Mouse (Mus musculus): ENCODE measurements around the gene Clstn2. TPM values are rescaled to one million over a fixed set of nuclear protein-coding genes. Genes with fewer than 3 reads are reported as not detected.

The Clstn2 gene
- polyA plus RNA-seq, 1 experiment from 2014 or later = 13.7 TPM

GRCm38 (mm10) chr9:97471014-97471591 is 561.9 kb downstream of the Clstn2 start:
- H3K27me3 ChIP-seq (replicated peaks) = no peaks in the 10 kb centered on the region
- peak; percentile 37 for ATAC-seq (ENCODE audit: low FRiP score, low read depth)
- H3K4me1 ChIP-seq = no peaks in the 10 kb centered on the region
- no peak overlapping the region for H3K27ac ChIP-seq
- no peak overlapping the region for H3K4me3 ChIP-seq
- WGBS = 63% methylated on average over 7 of the region's 7 CpGs
- no peak overlapping the region for H3K4me2 ChIP-seq (replicated peaks)
- no peak overlapping the region for H3K9ac ChIP-seq
- H3K36me3 ChIP-seq = no peaks in the 10 kb centered on the region
- H3K9me3 ChIP-seq = no peaks in the 10 kb centered on the region

GRCm38 (mm10) chr9:97460452-97460851 is 572.5 kb downstream of the Clstn2 start:
- Histone ChIP-seq H3K36me3 (no peaks in the 10 kb centered on the region), H3K4me3 (no peak overlapping the region), H3K4me2 (replicated peaks) (no peak overlapping the region), H3K27me3 (replicated peaks) (no peaks in the 10 kb centered on the region), H3K9ac (no peak overlapping the region), H3K27ac (no peak overlapping the region), H3K4me1 (no peaks in the 10 kb centered on the region), H3K9me3 (no peaks in the 10 kb centered on the region)
- 76% methylated on average over 6 of the region's 6 CpGs for WGBS
- no peak for ATAC-seq (ENCODE audit: low FRiP score, low read depth)

GRCm38 (mm10) chr9:97459745-97460144 is 573.2 kb downstream of the Clstn2 start:
- H3K9me3 ChIP-seq = no peaks in the 10 kb centered on the region
- no peaks in the 10 kb centered on the region for H3K4me1 ChIP-seq
- no peaks in the 10 kb centered on the region for H3K36me3 ChIP-seq
- no peak overlapping the region for H3K4me3 ChIP-seq
- H3K4me2 ChIP-seq (replicated peaks) = no peak overlapping the region
- WGBS = 76% methylated on average over 4 of the region's 4 CpGs
- ATAC-seq (ENCODE audit: low FRiP score, low read depth) = no peak
- H3K9ac ChIP-seq = no peak overlapping the region
- H3K27me3 ChIP-seq (replicated peaks) = no peaks in the 10 kb centered on the region
- no peak overlapping the region for H3K27ac ChIP-seq

DNA sequence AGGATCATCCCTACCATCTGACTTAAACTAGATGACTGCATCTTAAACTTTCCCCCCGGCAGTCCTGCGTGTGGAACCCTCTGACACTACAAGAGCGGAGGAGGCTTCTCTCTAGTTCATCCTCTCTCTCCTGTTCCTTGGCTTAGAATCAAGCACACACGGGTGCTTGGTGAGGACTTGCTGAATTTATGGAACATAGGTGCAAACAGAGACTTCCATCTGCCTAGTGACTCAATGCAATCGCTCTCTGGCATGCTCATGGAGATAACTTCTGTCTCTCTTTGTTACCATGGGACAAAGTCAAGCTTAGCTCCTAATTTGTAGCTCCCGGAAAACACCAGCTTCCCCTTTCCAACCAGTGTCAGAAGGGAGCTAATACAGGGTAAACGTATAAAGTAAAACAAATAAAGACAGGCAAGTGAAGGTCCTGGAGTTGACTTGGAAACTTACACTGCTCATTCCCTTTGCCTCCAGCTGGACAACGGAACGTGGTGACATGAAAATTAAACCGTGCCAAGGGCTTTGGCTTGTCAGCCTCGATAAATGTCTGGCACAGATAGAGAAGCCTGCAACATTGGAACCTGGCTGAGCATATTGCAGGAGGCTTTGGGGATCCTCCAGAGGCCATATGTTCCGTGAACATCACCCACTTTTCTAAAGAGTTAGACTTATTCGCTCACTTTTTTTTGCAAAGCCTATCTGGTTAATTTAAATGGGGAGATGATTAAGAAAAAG is 583.5 kb downstream of the Clstn2 start:
- ATAC-seq (ENCODE audit: low FRiP score, low read depth) = no peak
- no peak overlapping the region for H3K4me2 ChIP-seq (replicated peaks)
- H3K4me3 ChIP-seq = no peak overlapping the region
- H3K4me1 ChIP-seq = no peaks in the 10 kb centered on the region
- H3K36me3 ChIP-seq = no peaks in the 10 kb centered on the region
- H3K9me3 ChIP-seq = no peaks in the 10 kb centered on the region
- no peak overlapping the region for H3K9ac ChIP-seq
- H3K27ac ChIP-seq = no peak overlapping the region
- 90% methylated on average over 13 of the region's 13 CpGs for WGBS
- H3K27me3 ChIP-seq (replicated peaks) = no peaks in the 10 kb centered on the region

DNA sequence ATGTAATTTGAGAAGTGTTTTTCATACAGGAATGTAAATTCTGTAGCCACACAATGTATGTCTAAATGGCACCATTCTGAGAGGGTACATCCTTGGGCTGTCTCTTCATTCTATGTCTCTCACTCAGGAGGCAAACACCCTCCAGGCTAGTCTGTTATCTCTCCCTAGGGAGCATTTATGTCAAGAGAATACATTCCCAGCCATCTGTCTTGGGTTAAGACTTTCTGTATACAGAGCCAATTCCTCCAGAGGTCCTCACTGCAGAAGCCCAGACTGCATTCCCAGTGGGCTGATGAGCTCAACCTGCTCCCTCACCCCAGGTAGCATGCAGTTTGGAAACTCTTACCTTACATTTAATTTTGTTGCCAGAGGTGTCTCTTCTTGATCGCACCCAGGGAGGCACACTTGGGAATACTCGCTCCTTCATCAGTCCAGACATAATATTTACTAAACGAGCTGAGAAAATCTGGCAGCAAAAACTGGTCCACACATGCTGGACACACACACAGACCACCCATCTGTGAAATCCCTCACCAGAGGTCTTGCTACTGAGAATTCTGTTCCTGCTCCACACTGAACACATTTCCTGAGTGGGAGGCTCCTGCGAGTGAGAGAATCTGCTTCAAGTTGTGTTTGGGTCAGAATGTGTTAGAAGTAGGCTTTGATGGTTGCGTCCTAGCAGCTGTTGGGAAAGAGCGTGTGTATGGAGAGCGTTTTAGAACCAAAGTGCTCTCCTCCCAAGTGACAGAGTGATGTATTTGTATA is 592.9 kb downstream of the Clstn2 start:
- WGBS = 65% methylated on average over 7 of the region's 7 CpGs

GRCm38 (mm10) chr9:97434666-97435065 is 598.3 kb downstream of the Clstn2 start:
- Histone ChIP-seq H3K27ac (no peak overlapping the region), H3K4me1 (no peaks in the 10 kb centered on the region), H3K36me3 (no peaks in the 10 kb centered on the region), H3K27me3 (replicated peaks) (no peaks in the 10 kb centered on the region), H3K4me3 (no peak overlapping the region), H3K9me3 (no peaks in the 10 kb centered on the region; the same call in 1 of the 2 replicates), H3K9ac (no peak overlapping the region), H3K4me2 (replicated peaks) (no peak overlapping the region)
- no peak for ATAC-seq (ENCODE audit: low FRiP score, low read depth)
- 55% methylated on average over 3 of the region's 3 CpGs for WGBS

More for the DNA sequence above, 592.9 kb downstream of the Clstn2 start:
- H3K9ac ChIP-seq = no peak overlapping the region
- no peaks in the 10 kb centered on the region for H3K36me3 ChIP-seq
- no peak overlapping the region for H3K27ac ChIP-seq
- H3K4me2 ChIP-seq (replicated peaks) = no peak overlapping the region
- no peaks in the 10 kb centered on the region for H3K27me3 ChIP-seq (replicated peaks)
- no peak overlapping the region for H3K4me3 ChIP-seq
- ATAC-seq (ENCODE audit: low FRiP score, low read depth) = no peak
- no peaks in the 10 kb centered on the region for H3K4me1 ChIP-seq
- no peaks in the 10 kb centered on the region for H3K9me3 ChIP-seq

DNA sequence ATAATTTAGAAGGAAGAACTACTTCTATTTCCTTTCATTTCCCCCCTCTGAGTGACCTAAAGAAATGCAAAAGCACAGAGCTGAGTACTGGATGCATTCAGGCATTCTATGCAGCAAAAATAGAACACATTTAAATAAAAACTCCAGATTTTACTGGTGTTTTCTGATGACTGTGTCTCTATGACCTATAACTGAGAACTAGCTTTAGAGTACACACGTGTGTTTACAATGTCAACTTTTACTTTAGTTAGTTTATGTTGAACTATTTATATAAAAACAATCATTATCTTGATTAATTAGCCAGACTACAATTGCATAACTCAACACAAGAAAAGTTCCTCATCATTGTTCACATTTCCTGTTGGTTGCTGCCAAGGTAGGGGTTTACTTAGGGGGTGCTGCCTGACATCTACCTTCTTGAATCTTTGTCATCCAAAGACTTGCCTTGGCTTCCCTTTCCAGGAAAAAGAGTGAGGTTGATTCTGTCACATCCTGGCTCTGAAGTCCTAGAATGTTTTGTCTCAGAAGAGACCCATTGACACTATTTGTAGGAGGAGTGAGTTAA is 603.0 kb downstream of the Clstn2 start:
- Histone ChIP-seq H3K4me2 (replicated peaks) (no peak overlapping the region), H3K9ac (no peak overlapping the region), H3K4me3 (no peak overlapping the region), H3K4me1 (no peaks in the 10 kb centered on the region), H3K9me3 (no peaks in the 10 kb centered on the region; the same call in 1 of the 2 replicates), H3K27ac (no peak overlapping the region), H3K36me3 (no peaks in the 10 kb centered on the region), H3K27me3 (replicated peaks) (no peaks in the 10 kb centered on the region)
- WGBS = 98% methylated on average over 1 of the region's 1 CpGs
- ATAC-seq (ENCODE audit: low FRiP score, low read depth) = no peak

GRCm38 (mm10) chr9:97428127-97428526 is 604.9 kb downstream of the Clstn2 start:
- no peak overlapping the region for H3K4me2 ChIP-seq (replicated peaks)
- H3K9ac ChIP-seq = no peak overlapping the region
- H3K36me3 ChIP-seq = no peaks in the 10 kb centered on the region
- no peaks in the 10 kb centered on the region; the same call in 1 of the 2 replicates for H3K9me3 ChIP-seq
- no peak for ATAC-seq (ENCODE audit: low FRiP score, low read depth)
- no peaks in the 10 kb centered on the region for H3K27me3 ChIP-seq (replicated peaks)
- no peaks in the 10 kb centered on the region for H3K4me1 ChIP-seq
- H3K4me3 ChIP-seq = no peak overlapping the region
- 87% methylated on average over 7 of the region's 7 CpGs for WGBS
- no peak overlapping the region for H3K27ac ChIP-seq

DNA sequence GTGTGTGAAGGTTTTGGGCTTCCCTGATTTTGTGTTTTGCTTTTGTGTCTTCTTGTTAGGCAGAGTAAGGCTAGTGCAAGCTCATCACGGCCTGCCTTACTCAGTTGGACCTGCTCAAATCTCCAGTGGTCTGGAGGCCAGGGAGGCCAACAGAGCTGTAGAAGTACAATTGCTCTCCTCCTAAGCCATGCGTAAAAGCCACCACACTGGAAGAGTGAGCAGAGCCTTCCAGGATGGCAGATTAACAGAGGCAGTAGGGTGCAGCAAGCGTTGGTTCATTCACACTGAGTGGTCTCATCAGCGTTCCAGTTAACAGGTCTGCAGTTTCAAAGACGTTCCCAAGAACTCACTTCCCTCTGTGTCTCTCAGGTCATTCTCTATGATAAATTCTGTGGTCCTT is 612.1 kb downstream of the Clstn2 start:
- no peak overlapping the region for H3K4me3 ChIP-seq
- no peaks in the 10 kb centered on the region for H3K27me3 ChIP-seq (replicated peaks)
- no peak for ATAC-seq (ENCODE audit: low FRiP score, low read depth)
- H3K4me2 ChIP-seq (replicated peaks) = no peak overlapping the region
- 56% methylated on average over 5 of the region's 5 CpGs for WGBS
- H3K36me3 ChIP-seq = no peaks in the 10 kb centered on the region
- no peaks in the 10 kb centered on the region for H3K9me3 ChIP-seq
- no peaks in the 10 kb centered on the region for H3K4me1 ChIP-seq
- no peak overlapping the region for H3K27ac ChIP-seq
- no peak overlapping the region for H3K9ac ChIP-seq

DNA sequence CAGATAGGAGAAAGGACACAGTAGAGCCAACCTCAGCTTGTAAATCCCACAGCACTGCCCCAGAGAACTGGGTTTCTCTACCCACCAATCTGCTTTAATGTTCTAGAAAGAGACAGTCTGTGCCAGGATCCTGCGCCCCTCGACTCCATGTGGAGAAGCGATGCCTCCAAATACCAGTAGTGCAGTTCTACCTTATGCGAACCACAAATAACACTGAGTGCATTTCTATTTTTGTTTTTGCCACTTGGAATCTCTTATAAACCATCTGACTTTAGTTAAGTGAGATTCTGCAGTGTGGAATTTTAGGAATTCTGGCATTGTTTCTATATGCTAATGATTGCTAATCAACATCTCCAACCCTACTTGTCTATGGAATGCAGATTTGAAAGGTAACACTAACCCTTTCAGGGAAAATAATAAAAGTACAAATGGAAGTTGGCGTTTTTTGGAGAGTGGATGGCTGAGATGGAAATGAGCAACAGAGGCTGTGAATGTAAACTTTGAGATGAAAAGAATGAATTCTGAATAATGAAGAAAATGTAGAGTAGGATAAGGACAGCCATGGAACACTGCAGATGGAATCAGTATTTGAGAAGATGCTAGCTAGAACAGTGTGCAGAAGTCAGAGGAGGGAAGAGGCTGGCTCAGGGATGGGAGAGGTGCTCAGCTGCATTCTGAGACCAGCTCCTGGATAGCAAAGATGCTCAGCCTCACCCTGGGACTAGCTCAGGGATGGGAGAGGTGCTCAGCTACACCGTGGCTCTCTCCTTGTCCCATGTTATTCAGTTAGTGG is 617.9 kb downstream of the Clstn2 start:
- no peaks in the 10 kb centered on the region for H3K9me3 ChIP-seq
- H3K36me3 ChIP-seq = no peaks in the 10 kb centered on the region
- no peak overlapping the region for H3K27ac ChIP-seq
- H3K27me3 ChIP-seq (replicated peaks) = no peaks in the 10 kb centered on the region
- no peaks in the 10 kb centered on the region for H3K4me1 ChIP-seq
- H3K4me2 ChIP-seq (replicated peaks) = no peak overlapping the region
- no peak overlapping the region for H3K9ac ChIP-seq
- WGBS = 82% methylated on average over 6 of the region's 6 CpGs
- ATAC-seq (ENCODE audit: low FRiP score, low read depth) = no peak
- no peak overlapping the region for H3K4me3 ChIP-seq

DNA sequence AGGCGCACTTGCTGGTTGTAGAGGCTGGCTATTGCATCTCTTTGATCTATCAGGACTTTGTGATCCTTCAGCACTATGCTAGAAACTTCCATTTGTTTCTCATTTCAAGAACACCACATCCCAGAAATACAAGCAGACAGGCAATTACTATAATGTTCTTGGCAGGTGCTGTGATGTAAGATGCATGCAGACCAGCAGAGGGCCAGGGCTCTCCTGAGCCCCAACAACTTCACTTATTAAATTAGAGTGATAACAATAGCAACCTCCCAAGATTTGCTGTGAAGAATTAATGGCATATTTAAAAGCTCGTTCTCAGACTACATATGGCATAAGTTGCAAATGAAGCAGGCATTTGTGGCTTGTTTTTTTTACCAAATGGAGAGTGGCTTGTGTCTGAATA is 624.8 kb downstream of the Clstn2 start:
- no peaks in the 10 kb centered on the region for H3K27me3 ChIP-seq (replicated peaks)
- H3K4me2 ChIP-seq (replicated peaks) = no peak overlapping the region
- no peak overlapping the region for H3K9ac ChIP-seq
- no peak overlapping the region for H3K4me3 ChIP-seq
- H3K9me3 ChIP-seq = no peaks in the 10 kb centered on the region
- H3K27ac ChIP-seq = no peak overlapping the region
- no peak for ATAC-seq (ENCODE audit: low FRiP score, low read depth)
- WGBS = 85% methylated on average over 2 of the region's 2 CpGs
- H3K36me3 ChIP-seq = no peaks in the 10 kb centered on the region
- H3K4me1 ChIP-seq = 0 out of 2 replicates have a peak, but pooled peaks cover 2% of the 10 kb centered on the region
